Mouse (Mus musculus) hindbrain, embryonic 10.5 days (tissue): ENCODE results near the gene Nt5m. TPM values are rescaled to one million over a fixed set of nuclear protein-coding genes. Genes with fewer than 3 reads are reported as not detected.

Experiments
- DNase-seq: peaks from one replicate; pipeline ENCODE4 v3.0.0-alpha.2; 2017; ENCODE audit warnings: low spot score
- H3K27ac ChIP-seq: fragments of 300-500 bp; sonication (generic); 2 replicates; pipeline ENCODE4 v1.5.1; 2016; ENCODE audit warnings: mild to moderate bottlenecking, moderate library complexity
- H3K27me3 ChIP-seq: fragments of 300-500 bp; sonication (generic); 2 replicates; pipeline ENCODE4 v1.6.1; 2016; ENCODE audit warnings: mild to moderate bottlenecking; ENCODE audit not compliant: poor library complexity, insufficient read depth, severe bottlenecking
- H3K36me3 ChIP-seq: fragments of 300-500 bp; sonication (generic); 2 replicates; pipeline ENCODE4 v1.6.1; 2016; ENCODE audit warnings: mild to moderate bottlenecking, moderate library complexity
- H3K4me1 ChIP-seq: fragments of 300-500 bp; sonication (generic); replicated peaks from 2 replicates; pipeline ENCODE4 v1.6.1; 2016; ENCODE audit warnings: mild to moderate bottlenecking
- H3K4me3 ChIP-seq: fragments of 300-500 bp; sonication (generic); 2 replicates; pipeline ENCODE4 v1.5.1; 2016; ENCODE audit warnings: mild to moderate bottlenecking, moderate library complexity
- H3K9me3 ChIP-seq: fragments of 300-500 bp; sonication (generic); 2 replicates; pipeline ENCODE4 v1.6.1; 2016; ENCODE audit warnings: mild to moderate bottlenecking, moderate library complexity
- WGBS: fragments of 180-500 bp; shearing (Covaris S2); methylation state at CpG from one replicate; pipeline ENCODE4 v1.1.7; 2016; 5-methylcytosine and 5-hydroxymethylcytosine counted together
- polyA plus RNA-seq: library from polyadenylated mRNA; unstranded; fragments of >200 nt; fragmentation: Nextera tagmentation; extraction: Ambion mirVana; gene quantifications from 2 replicates; pipeline ENCODE4 v1.2.1, GENCODE M21; 2016

Gene Nt5m
- polyA plus RNA-seq, 1 experiment from 2014 or later: 47.7 TPM

GRCm38 (mm10) chr11:59895316-59895715 lies 56.1 kb downstream of the Nt5m start:
- no peak overlapping the region for H3K27ac ChIP-seq
- DNase-seq: no peak
- H3K9me3 ChIP-seq: no peaks in the 10 kb centered on the region
- H3K4me1 ChIP-seq: peaks cover 41% of the 10 kb centered on the region
- WGBS: 81% methylated on average over 8 of the region's 8 CpGs
- H3K36me3 ChIP-seq: no peaks in the 10 kb centered on the region
- no peak overlapping the region for H3K4me3 ChIP-seq
- 0 out of 2 replicates have a peak, but pooled peaks cover 3% of the 10 kb centered on the region for H3K27me3 ChIP-seq

DNA sequence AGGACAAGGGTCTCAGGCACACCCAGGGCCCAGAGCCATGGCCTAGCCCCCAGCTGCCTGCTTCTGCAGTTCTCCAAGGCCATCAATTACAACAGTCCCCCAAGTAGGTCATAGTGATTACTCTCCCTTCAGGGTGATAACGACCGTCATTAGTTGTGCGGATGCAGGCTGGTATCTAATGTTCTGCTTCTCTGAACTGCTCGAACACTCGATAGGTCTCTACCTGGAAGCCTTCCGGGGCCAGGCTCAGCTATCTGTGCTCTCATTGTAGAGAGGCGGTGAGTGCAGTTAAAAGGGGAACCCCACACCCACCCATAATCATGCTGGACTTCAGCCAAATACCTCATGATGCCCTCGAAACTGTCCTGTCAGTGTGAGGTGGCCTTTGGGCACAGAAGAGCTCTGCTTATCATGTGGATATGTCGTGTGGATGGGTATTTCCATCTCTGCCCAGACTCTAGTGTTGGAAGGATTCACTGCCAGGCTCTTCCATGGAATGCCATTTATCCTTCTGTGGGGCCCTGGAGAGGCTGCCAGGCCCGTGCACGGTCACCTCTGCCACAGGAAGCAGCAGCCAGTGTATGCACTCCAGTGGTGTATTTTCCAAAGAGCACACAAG lies 58.8 kb downstream of the Nt5m start:
- H3K27me3 ChIP-seq: 0 out of 2 replicates have a peak, but pooled peaks cover 3% of the 10 kb centered on the region
- DNase-seq: no peak
- H3K9me3 ChIP-seq: no peaks in the 10 kb centered on the region
- no peak overlapping the region for H3K4me3 ChIP-seq
- WGBS: 88% methylated on average over 11 of the region's 11 CpGs
- H3K4me1 ChIP-seq: peaks cover 31% of the 10 kb centered on the region
- no peak overlapping the region for H3K27ac ChIP-seq
- H3K36me3 ChIP-seq: no peaks in the 10 kb centered on the region

DNA sequence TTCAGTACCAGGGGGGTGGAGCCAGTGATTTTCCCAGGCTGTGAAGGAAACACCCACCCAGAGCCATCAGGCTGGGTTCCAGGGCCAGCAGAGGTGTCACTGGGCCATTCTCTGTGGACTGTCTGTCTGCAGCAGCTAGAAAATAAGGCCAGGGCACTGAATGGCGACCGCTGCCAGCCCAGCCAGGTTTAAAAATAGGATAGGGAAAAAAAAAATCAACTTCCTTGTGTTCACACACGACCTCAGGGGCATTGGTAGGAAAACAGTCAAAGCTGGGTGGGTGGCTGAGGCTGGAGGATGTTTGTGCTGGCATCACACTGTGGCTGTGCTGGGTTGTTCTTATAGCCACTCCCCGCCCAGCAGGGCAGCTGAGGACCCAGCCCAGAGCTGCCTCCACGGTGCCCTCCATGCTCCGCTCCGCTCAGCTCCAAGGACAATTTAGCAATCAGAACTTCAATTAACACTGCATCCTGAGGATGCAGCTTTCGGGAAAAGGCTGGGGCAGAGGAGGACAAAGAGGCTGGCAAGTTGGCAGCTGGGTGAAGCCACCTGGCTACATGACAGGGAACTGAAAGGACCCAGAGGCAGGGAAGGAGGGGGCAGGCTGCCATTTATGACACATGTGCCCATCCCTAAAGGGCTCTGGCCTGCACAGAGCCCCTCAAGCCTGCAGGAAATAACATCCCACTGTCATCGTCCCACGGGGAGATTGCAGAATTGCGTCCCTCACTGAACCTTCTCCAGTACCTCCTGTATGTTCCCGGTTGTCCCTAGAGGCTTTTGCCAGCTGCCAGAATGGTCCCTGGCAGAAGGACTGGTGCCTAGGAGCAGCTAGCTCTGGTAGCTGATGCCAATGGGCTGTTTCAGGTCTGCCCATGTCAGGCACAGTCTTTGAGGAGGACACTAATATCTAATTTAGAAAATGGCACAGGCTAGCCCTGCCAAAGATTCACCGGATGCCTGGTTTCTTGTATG lies 60.8 kb downstream of the Nt5m start:
- H3K36me3 ChIP-seq: no peaks in the 10 kb centered on the region
- DNase-seq: no peak
- peaks cover 15% of the 10 kb centered on the region for H3K4me1 ChIP-seq
- no peaks in the 10 kb centered on the region for H3K9me3 ChIP-seq
- H3K4me3 ChIP-seq: no peak overlapping the region
- 0 out of 2 replicates have a peak, but pooled peaks cover 3% of the 10 kb centered on the region for H3K27me3 ChIP-seq
- WGBS: 61% methylated on average over 13 of the region's 13 CpGs
- peak overlapping the region; percentile 23; the same call in 1 of the 2 replicates for H3K27ac ChIP-seq

- H3K27me3 ChIP-seq: 0 out of 2 replicates have a peak, but pooled peaks cover 3% of the 10 kb centered on the region
- no peak overlapping the region for H3K4me3 ChIP-seq
- WGBS: 94% methylated on average over 1 of the region's 1 CpGs
Measured at GRCm38 (mm10) chr11:59900995-59901394, 61.7 kb downstream of the Nt5m start.

DNA sequence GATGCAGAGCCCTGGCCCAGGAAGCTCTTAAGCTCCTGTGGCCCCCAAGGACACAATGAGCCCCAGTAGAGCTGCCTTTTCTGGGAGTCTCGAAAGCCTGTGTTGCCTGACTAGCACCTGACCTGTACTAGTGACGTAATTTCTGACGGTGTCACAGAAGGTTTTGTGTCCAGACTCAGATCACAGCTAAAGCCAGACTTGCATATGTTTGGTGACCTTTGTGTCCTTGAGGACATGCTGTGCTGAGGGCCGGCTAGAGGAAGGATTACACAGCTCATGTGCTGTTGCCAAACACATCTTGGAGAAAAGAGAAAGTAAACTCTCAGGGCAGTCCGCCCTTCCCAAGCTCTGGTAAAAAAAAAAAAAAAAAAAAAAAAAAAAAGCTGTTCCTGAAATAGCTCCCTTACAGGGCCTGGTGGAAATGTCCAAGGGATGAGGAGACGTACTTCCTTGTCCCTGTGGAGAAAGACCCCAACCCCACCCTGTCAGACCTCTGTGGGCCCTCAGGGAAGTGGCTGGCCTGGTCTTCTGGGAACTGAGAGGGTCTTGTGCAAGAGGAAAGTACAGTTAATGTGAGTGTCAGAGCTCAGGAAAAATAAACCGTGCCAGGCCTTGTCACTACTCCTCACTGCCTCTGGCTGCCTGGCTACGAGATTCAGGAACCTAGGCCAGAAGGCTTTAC lies 62.9 kb downstream of the Nt5m start:
- DNase-seq: no peak

More at GRCm38 (mm10) chr11:59900995-59901394, 61.7 kb downstream of the Nt5m start:
- Histone ChIP-seq H3K4me1 (peaks cover 13% of the 10 kb centered on the region), H3K36me3 (no peaks in the 10 kb centered on the region), H3K27ac (no peak overlapping the region), H3K9me3 (no peaks in the 10 kb centered on the region)
- DNase-seq: no peak

DNA sequence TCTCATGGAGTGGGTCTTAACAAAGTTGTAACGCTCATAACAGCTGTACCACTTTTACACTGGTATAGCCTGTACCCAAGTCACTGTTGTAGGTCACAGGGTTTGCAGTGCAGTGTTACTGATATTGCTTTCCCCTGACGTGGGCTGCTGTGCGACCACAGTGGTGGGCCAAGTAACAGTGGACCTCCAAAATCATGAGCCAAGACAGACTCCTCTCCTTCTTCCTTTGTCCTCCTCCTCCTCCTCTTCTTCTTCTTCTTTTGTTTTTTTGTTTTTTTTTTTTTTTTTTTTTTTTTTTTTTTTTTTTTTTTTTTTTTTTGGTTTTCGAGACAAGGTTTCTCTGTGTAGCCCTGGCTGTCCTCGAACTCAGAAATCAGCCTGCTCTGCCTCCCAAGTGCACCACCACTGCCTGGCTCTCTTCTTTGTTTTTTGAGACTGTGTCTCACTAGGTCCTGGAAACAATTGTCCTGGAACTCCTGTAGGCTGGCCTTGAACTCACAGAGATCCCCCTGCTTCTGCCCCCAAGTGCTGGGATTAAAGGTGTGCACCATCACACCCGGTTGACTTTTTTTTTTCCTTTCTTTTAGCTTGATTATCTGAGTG lies 67.4 kb downstream of the Nt5m start:
- Histone ChIP-seq H3K9me3 (no peaks in the 10 kb centered on the region), H3K4me1 (peaks cover 9% of the 10 kb centered on the region), H3K4me3 (no peak overlapping the region), H3K36me3 (no peaks in the 10 kb centered on the region), H3K27me3 (no peaks in the 10 kb centered on the region), H3K27ac (no peak overlapping the region)
- WGBS: 89% methylated on average over 6 of the region's 6 CpGs
- DNase-seq: no peak

More for the DNA sequence above, 62.9 kb downstream of the Nt5m start:
- 0 out of 2 replicates have a peak, but pooled peaks cover 3% of the 10 kb centered on the region for H3K27me3 ChIP-seq
- no peaks in the 10 kb centered on the region for H3K9me3 ChIP-seq
- no peak overlapping the region for H3K4me3 ChIP-seq
- peaks cover 13% of the 10 kb centered on the region for H3K4me1 ChIP-seq
- no peaks in the 10 kb centered on the region for H3K36me3 ChIP-seq
- 64% methylated on average over 8 of the region's 8 CpGs for WGBS
- peak overlapping the region; percentile 17; the same call in 1 of the 2 replicates for H3K27ac ChIP-seq

DNA sequence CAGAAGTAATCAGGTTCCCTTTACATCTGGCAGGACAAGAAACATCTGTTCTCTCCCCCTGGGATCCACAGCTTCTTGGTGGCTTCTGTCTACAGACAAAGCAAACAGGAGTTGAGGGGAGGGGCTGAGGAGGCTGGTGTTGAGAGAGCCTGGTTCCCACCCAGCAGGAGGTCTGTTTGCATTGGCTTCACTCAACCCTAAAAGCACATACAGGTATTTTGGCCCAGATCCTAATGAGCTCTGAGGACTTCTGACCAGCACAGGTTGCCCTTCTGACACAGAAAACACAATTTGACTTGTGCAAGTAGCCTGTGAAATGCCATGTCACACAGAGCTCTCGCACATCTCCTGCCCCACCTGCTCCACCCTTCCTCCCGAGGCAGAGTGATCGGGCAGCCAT lies 69.2 kb downstream of the Nt5m start:
- Histone ChIP-seq H3K36me3 (no peaks in the 10 kb centered on the region), H3K4me1 (peaks cover 7% of the 10 kb centered on the region; the same call in 1 of the 2 replicates), H3K4me3 (no peak overlapping the region), H3K9me3 (no peaks in the 10 kb centered on the region), H3K27me3 (no peaks in the 10 kb centered on the region), H3K27ac (no peak overlapping the region)
- 55% methylated on average over 3 of the region's 3 CpGs for WGBS
- DNase-seq: no peak

- H3K27me3 ChIP-seq: no peaks in the 10 kb centered on the region
- H3K27ac ChIP-seq: no peak overlapping the region
- no peak overlapping the region for H3K4me3 ChIP-seq
- H3K9me3 ChIP-seq: no peaks in the 10 kb centered on the region
- H3K36me3 ChIP-seq: no peaks in the 10 kb centered on the region
- DNase-seq: no peak
- peaks cover 7% of the 10 kb centered on the region; the same call in 1 of the 2 replicates for H3K4me1 ChIP-seq
Measured at GRCm38 (mm10) chr11:59910586-59910985, 71.3 kb downstream of the Nt5m start.

DNA sequence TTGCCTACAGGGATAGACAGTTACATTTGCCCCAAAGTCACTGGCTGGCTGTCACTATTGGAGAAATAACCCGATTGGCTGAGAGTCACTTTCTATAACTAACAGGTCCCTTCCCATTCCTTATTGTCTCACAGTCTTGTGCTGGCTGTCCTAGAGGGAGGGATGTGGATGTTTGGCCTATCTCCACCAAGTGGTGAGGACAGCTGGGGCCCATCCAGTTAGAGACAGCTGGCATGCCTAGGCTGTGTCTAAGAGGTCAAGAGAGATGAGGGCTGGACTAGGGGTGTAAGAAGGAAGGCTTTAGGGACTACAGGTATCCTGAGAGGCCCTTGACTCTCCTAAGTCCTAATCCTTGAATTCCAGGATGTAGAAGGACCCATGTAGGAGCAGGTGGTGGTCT lies 72.3 kb downstream of the Nt5m start:
- H3K4me1 ChIP-seq: peaks cover 7% of the 10 kb centered on the region; the same call in 1 of the 2 replicates
- no peak overlapping the region for H3K4me3 ChIP-seq
- 89% methylated on average over 1 of the region's 1 CpGs for WGBS
- no peaks in the 10 kb centered on the region for H3K36me3 ChIP-seq
- H3K9me3 ChIP-seq: no peaks in the 10 kb centered on the region
- H3K27ac ChIP-seq: no peak overlapping the region
- no peaks in the 10 kb centered on the region for H3K27me3 ChIP-seq
- DNase-seq: no peak

- no peaks in the 10 kb centered on the region for H3K4me1 ChIP-seq
- H3K27ac ChIP-seq: no peak overlapping the region
- WGBS: 88% methylated on average over 4 of the region's 4 CpGs
- DNase-seq: no peak
- no peaks in the 10 kb centered on the region for H3K9me3 ChIP-seq
- no peaks in the 10 kb centered on the region for H3K27me3 ChIP-seq
- H3K4me3 ChIP-seq: no peak overlapping the region
- H3K36me3 ChIP-seq: no peaks in the 10 kb centered on the region
Measured at GRCm38 (mm10) chr11:59913702-59914101, 74.5 kb downstream of the Nt5m start.

DNA sequence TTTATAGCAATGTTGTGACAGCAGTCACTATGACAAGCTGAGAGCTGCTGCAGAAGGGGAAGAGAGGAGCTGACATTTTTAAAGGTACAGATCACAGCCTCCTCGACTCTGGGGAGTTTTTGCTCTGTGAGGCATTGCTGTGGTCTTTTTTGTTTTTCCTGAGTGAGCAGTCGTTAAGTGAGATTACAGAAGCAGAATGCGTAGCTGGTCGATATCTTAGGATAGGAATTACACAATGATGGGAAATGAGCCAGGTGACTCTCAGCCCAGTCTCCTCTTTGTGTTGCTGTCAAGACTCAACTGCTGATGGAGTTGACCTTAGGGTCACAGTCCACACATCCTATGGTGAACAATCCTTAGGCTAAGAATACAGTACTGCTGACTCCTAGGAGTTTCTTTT lies 78.8 kb downstream of the Nt5m start:
- no peak for DNase-seq
- WGBS: 64% methylated on average over 4 of the region's 4 CpGs
- Histone ChIP-seq H3K36me3 (no peaks in the 10 kb centered on the region), H3K27ac (no peak overlapping the region), H3K27me3 (no peaks in the 10 kb centered on the region), H3K4me3 (no peak overlapping the region), H3K9me3 (no peaks in the 10 kb centered on the region), H3K4me1 (0 out of 2 replicates have a peak, but pooled peaks cover 3% of the 10 kb centered on the region)

DNA sequence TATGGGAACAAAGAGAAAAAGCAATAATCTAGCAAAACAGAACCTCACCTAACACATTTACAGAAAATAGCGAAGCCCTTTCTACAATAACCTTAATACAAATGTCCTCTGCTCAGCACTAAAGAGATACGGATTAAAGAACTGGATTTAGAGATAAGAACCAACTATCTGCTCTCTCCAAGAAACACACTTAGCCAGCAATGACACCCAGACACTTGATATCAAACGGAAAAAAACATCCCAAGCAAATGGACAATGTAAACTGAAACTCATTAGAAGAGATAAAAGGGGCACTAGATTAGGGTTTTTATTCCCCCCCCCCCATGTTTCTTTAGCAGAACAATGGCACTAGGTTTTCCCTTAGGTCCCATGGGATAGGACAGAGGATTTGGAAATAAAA lies 80.2 kb downstream of the Nt5m start:
- Histone ChIP-seq H3K4me3 (no peak overlapping the region), H3K27me3 (no peaks in the 10 kb centered on the region), H3K9me3 (no peaks in the 10 kb centered on the region), H3K27ac (no peak overlapping the region), H3K4me1 (0 out of 2 replicates have a peak, but pooled peaks cover 3% of the 10 kb centered on the region), H3K36me3 (no peaks in the 10 kb centered on the region)
- no peak for DNase-seq
- WGBS: 81% methylated on average over 3 of the region's 3 CpGs
